Mouse (Mus musculus) forebrain, embryonic 11.5 days (tissue): ENCODE results near the gene Tat. TPM values are rescaled to one million over a fixed set of nuclear protein-coding genes. Genes with fewer than 3 reads are reported as not detected.

Source experiments
- ATAC-seq: fragments of 200-750 bp; cut with Nextera tagmentation; replicated peaks from 2 replicates; pipeline ENCODE4 v1.8.0; 2017; ENCODE audit warnings: moderate TSS enrichment; ENCODE audit not compliant: low FRiP score
- DNase-seq: peaks from one replicate; pipeline ENCODE4 v3.0.0-alpha.2; 2017; ENCODE audit warnings: low spot score
- H3K27ac ChIP-seq: fragments of 300-500 bp; sonication (generic); 2 replicates; pipeline ENCODE4 v1.5.1; 2014; ENCODE audit warnings: low read depth, low read length
- H3K27me3 ChIP-seq: fragments of 300-500 bp; sonication (generic); 2 replicates; pipeline ENCODE4 v1.6.1; 2014; ENCODE audit warnings: mild to moderate bottlenecking, low read length, mixed read lengths; ENCODE audit not compliant: control insufficient read depth, insufficient read depth
- H3K36me3 ChIP-seq: fragments of 300-500 bp; sonication (generic); 2 replicates; pipeline ENCODE4 v1.6.1; 2014; ENCODE audit warnings: mild to moderate bottlenecking, low read length, moderate library complexity, mixed read lengths; ENCODE audit not compliant: control insufficient read depth, insufficient read depth
- H3K4me1 ChIP-seq: fragments of 300-500 bp; sonication (generic); replicated peaks from 2 replicates; pipeline ENCODE4 v1.6.1; 2014; ENCODE audit warnings: low read length, mixed read lengths; ENCODE audit not compliant: control insufficient read depth, insufficient read depth
- H3K4me2 ChIP-seq: fragments of 300-500 bp; sonication (generic); 2 replicates; pipeline ENCODE4 v1.6.1; 2014; ENCODE audit warnings: low read depth, mild to moderate bottlenecking, low read length, moderate library complexity, mixed read lengths; ENCODE audit not compliant: severe bottlenecking
- H3K4me3 ChIP-seq: fragments of 300-500 bp; sonication (generic); 2 replicates; pipeline ENCODE4 v1.5.1; 2014; ENCODE audit warnings: low read depth, low read length
- H3K9ac ChIP-seq: fragments of 300-500 bp; sonication (generic); 2 replicates; pipeline ENCODE4 v1.6.1; 2014; ENCODE audit warnings: low read length
- H3K9me3 ChIP-seq: fragments of 300-500 bp; sonication (generic); 2 replicates; pipeline ENCODE4 v1.6.1; 2016; ENCODE audit warnings: low read length, mixed read lengths; ENCODE audit not compliant: control insufficient read depth
- WGBS: fragments of 180-500 bp; shearing (Covaris S2); extraction: QIAGEN DNeasy Blood & Tissue Kit; methylation state at CpG from one replicate; pipeline ENCODE4 v1.1.7; 2014; 5-methylcytosine and 5-hydroxymethylcytosine counted together
- polyA plus RNA-seq: library from polyadenylated mRNA; unstranded; fragments of >200 nt; fragmentation: Nextera tagmentation; extraction: Ambion mirVana; gene quantifications from 2 replicates; pipeline ENCODE4 v1.2.1, GENCODE M21; 2014

Gene Tat
- polyA plus RNA-seq: not detected in 2 replicates

GRCm38 (mm10) chr8:109990224-109990623 is at the start of gene Tat:
Gene Tat (plus strand): TSS chr8:109990437.
- no peak within 1 kb of the TSS for H3K4me2 ChIP-seq
- no peak within 1 kb of the TSS for H3K4me3 ChIP-seq
- no peaks in the 10 kb centered on the region for H3K9me3 ChIP-seq
- DNase-seq: no peak
- H3K9ac ChIP-seq: no peak within 1 kb of the TSS
- no peak for ATAC-seq
- WGBS: 73% methylated on average over 8 of the region's 8 CpGs
- no peak within 1 kb of the TSS for H3K27ac ChIP-seq
- no peaks in the 10 kb centered on the region for H3K36me3 ChIP-seq
- H3K4me1 ChIP-seq: no peaks in the 10 kb centered on the region
- no peaks in the 10 kb centered on the region for H3K27me3 ChIP-seq

GRCm38 (mm10) chr8:109941606-109942360 is 48.5 kb upstream of the Tat start:
- Histone ChIP-seq H3K36me3 (peaks cover 5% of the 10 kb centered on the region; the same call in 1 of the 2 replicates), H3K27me3 (no peaks in the 10 kb centered on the region), H3K4me2 (no peak overlapping the region), H3K27ac (no peak overlapping the region), H3K4me3 (no peak overlapping the region), H3K9me3 (no peaks in the 10 kb centered on the region), H3K4me1 (no peaks in the 10 kb centered on the region), H3K9ac (no peak overlapping the region)
- WGBS: 93% methylated on average over 2 of the region's 2 CpGs
- DNase-seq (no peak), ATAC-seq (no peak)

DNA sequence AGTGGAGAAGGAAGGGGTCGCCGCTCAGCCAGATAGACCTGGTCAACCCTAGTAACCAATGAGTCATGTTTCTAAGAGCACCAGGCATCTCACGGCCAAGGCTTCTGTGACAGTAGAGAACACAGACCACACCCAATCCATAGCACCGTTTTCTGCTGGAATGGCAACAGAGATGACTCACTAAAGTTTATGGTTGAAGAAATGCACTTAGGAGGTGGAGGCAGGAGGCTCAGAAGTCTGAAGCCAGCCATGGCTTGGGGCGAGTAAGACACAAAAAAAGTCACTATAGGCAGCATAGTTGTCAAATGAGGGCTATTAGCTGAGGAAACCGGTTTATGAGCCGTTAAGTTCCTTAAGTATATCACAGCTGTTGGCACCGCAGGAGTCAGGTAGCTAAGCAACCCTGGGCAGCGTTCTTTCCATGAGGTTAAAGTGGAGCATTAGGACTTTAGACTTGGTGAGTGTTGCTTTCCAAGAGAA is 45.0 kb upstream of the Tat start:
- DNase-seq: no peak
- ATAC-seq: no peak
- Histone ChIP-seq H3K4me2 (no peak overlapping the region), H3K36me3 (no peaks in the 10 kb centered on the region; the same call in 1 of the 2 replicates), H3K4me3 (no peak overlapping the region), H3K4me1 (peaks cover 3% of the 10 kb centered on the region; the same call in 1 of the 2 replicates), H3K9ac (no peak overlapping the region), H3K9me3 (no peaks in the 10 kb centered on the region), H3K27me3 (peaks cover 6% of the 10 kb centered on the region; the same call in 1 of the 2 replicates), H3K27ac (no peak overlapping the region)
- 61% methylated on average over 9 of the region's 9 CpGs for WGBS

DNA sequence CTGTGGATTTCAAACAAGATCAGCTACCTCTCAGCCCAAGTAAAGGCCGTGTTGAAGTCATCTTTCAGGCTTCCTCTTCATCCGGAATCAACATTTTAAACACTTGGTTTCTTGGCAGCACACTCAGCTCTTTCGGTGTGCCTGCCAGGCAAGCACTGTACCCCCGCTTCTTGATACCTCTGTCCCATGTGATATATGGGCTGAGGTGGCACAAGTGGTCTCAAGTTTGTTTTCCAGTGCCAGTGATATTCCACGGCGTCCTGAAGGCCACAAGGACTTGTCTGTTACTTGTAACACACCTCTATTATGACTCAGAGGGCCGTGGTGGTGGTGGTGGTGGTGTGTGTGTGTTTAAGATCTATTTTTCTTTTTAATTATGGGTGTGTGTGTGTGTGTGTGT is 44.5 kb upstream of the Tat start:
- WGBS: 90% methylated on average over 7 of the region's 7 CpGs
- ATAC-seq (no peak), DNase-seq (no peak)
- H3K4me2 ChIP-seq: no peak overlapping the region
- H3K9ac ChIP-seq: no peak overlapping the region
- peaks cover 3% of the 10 kb centered on the region; the same call in 1 of the 2 replicates for H3K4me1 ChIP-seq
- H3K27me3 ChIP-seq: peaks cover 6% of the 10 kb centered on the region; the same call in 1 of the 2 replicates
- no peaks in the 10 kb centered on the region; the same call in 1 of the 2 replicates for H3K36me3 ChIP-seq
- H3K9me3 ChIP-seq: no peaks in the 10 kb centered on the region
- H3K27ac ChIP-seq: no peak overlapping the region
- H3K4me3 ChIP-seq: no peak overlapping the region

- Histone ChIP-seq H3K4me3 (no peak overlapping the region), H3K9ac (no peak overlapping the region), H3K9me3 (no peaks in the 10 kb centered on the region), H3K27me3 (peaks cover 6% of the 10 kb centered on the region; the same call in 1 of the 2 replicates), H3K4me1 (peaks cover 3% of the 10 kb centered on the region; the same call in 1 of the 2 replicates), H3K36me3 (no peaks in the 10 kb centered on the region; the same call in 1 of the 2 replicates), H3K4me2 (no peak overlapping the region), H3K27ac (no peak overlapping the region)
- ATAC-seq (no peak), DNase-seq (no peak)
- WGBS: 87% methylated on average over 7 of the region's 7 CpGs
These were observed 44.0 kb upstream of the Tat start for GRCm38 (mm10) chr8:109946272-109946671.

GRCm38 (mm10) chr8:109947447-109948284 is 42.6 kb upstream of the Tat start:
- DNase-seq: peak; percentile 80
- Histone ChIP-seq H3K9ac (peak overlapping the region; percentile 50), H3K27me3 (peaks cover 6% of the 10 kb centered on the region; the same call in 1 of the 2 replicates), H3K9me3 (no peaks in the 10 kb centered on the region), H3K4me1 (peaks cover 3% of the 10 kb centered on the region; the same call in 1 of the 2 replicates), H3K27ac (no peak overlapping the region), H3K4me2 (peak overlapping the region; percentile 63), H3K36me3 (no peaks in the 10 kb centered on the region), H3K4me3 (peak overlapping the region; percentile 36)
- WGBS: under 1% methylated on average over 26 of the region's 26 CpGs
- ATAC-seq: peak; percentile 70

DNA sequence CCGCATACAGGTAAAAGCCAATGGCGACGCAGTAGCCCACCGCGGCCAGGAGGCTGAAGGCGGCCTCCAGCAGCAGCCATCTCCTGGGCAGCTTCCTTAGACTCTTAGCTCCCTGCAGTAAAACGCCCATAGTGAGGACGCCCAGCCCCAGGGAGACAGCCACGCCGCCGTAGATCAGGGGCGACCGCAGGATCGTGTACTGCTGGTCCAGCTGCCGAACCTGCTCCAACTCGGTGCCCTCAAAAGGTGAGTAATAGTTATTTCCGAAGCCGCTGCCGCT is 42.0 kb upstream of the Tat start:
- no peaks in the 10 kb centered on the region for H3K36me3 ChIP-seq
- no peaks in the 10 kb centered on the region for H3K9me3 ChIP-seq
- H3K4me3 ChIP-seq: peak overlapping the region; percentile 36
- WGBS: 6% methylated on average over 19 of the region's 19 CpGs
- peak overlapping the region; percentile 63 for H3K4me2 ChIP-seq
- no peak overlapping the region for H3K27ac ChIP-seq
- H3K4me1 ChIP-seq: peaks cover 3% of the 10 kb centered on the region; the same call in 1 of the 2 replicates
- DNase-seq: no peak
- peak overlapping the region; percentile 50 for H3K9ac ChIP-seq
- no peak for ATAC-seq
- H3K27me3 ChIP-seq: peaks cover 6% of the 10 kb centered on the region; the same call in 1 of the 2 replicates

DNA sequence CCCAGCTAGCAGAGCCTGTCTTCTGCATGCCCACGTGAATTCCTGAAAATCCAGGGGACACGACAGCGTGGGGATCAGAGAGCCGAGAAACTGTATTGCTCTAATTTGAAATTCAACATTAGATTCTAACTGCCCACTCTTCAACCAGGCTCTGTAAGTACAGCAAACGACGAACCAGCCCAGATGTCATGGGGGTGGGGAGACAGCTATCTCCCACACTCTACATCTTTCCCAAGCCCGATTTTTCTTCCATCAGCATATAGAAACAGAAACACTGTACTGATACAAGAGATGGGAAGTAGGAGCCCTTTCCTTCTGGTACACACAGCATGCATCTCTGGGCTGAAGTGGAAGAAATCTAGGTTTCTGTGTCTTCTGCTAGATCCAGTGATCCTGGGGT is 38.1 kb upstream of the Tat start:
- DNase-seq (no peak), ATAC-seq (no peak)
- peaks cover 6% of the 10 kb centered on the region; the same call in 1 of the 2 replicates for H3K27me3 ChIP-seq
- no peak overlapping the region for H3K9ac ChIP-seq
- H3K27ac ChIP-seq: no peak overlapping the region
- H3K4me1 ChIP-seq: peaks cover 11% of the 10 kb centered on the region
- no peak overlapping the region for H3K4me2 ChIP-seq
- H3K4me3 ChIP-seq: no peak overlapping the region
- WGBS: 83% methylated on average over 7 of the region's 7 CpGs
- H3K36me3 ChIP-seq: no peaks in the 10 kb centered on the region
- no peaks in the 10 kb centered on the region for H3K9me3 ChIP-seq
